Mouse (Mus musculus): ENCODE measurements around the gene Atp6v1f. TPM values are rescaled to one million over a fixed set of nuclear protein-coding genes. Genes with fewer than 3 reads are reported as not detected.

Atp6v1f gene
- polyA plus RNA-seq, 1 experiment from 2014 or later, result 294 TPM

GRCm38 (mm10) chr6:29434911-29435691 lies 32.4 kb upstream of the Atp6v1f start:
- WGBS, result 6% methylated on average over 13 of the region's 13 CpGs
- Histone ChIP-seq H3K27me3 (replicated peaks) (peaks cover 12% of the 10 kb centered on the region), H3K9me3 (no peaks in the 10 kb centered on the region), H3K4me1 (replicated peaks) (peaks cover 21% of the 10 kb centered on the region), H3K4me3 (replicated peaks) (peak overlapping the region; percentile 53), H3K36me3 (no peaks in the 10 kb centered on the region), H3K4me2 (replicated peaks) (peak overlapping the region; percentile 70), H3K9ac (peak overlapping the region; percentile 52), H3K27ac (peak overlapping the region; percentile 86)
- ATAC-seq, result peak; percentile 71

- peaks cover 12% of the 10 kb centered on the region for H3K27me3 ChIP-seq (replicated peaks)
- peak overlapping the region; percentile 70 for H3K4me2 ChIP-seq (replicated peaks)
- H3K4me3 ChIP-seq (replicated peaks), result peak overlapping the region; percentile 53
- WGBS, result 22% methylated on average over 6 of the region's 6 CpGs
- peak; percentile 63 for ATAC-seq
- H3K27ac ChIP-seq, result peak overlapping the region; percentile 86
- peak overlapping the region; percentile 52; the same call in 1 of the 2 replicates for H3K9ac ChIP-seq
- peaks cover 21% of the 10 kb centered on the region for H3K4me1 ChIP-seq (replicated peaks)
- H3K36me3 ChIP-seq, result 0 out of 2 replicates have a peak, but pooled peaks cover 3% of the 10 kb centered on the region
- H3K9me3 ChIP-seq, result no peaks in the 10 kb centered on the region
These were observed 31.5 kb upstream of the Atp6v1f start for GRCm38 (mm10) chr6:29435940-29436451.

GRCm38 (mm10) chr6:29436461-29436934 lies 31.0 kb upstream of the Atp6v1f start:
- Histone ChIP-seq H3K9ac (no peak overlapping the region), H3K4me3 (replicated peaks) (peak overlapping the region; percentile 53), H3K36me3 (0 out of 2 replicates have a peak, but pooled peaks cover 4% of the 10 kb centered on the region), H3K4me1 (replicated peaks) (peaks cover 21% of the 10 kb centered on the region), H3K4me2 (replicated peaks) (peak overlapping the region; percentile 70), H3K9me3 (no peaks in the 10 kb centered on the region), H3K27ac (peak overlapping the region; percentile 86), H3K27me3 (replicated peaks) (peaks cover 12% of the 10 kb centered on the region)
- ATAC-seq, result no peak
- 15% methylated on average over 11 of the region's 11 CpGs for WGBS

GRCm38 (mm10) chr6:29439251-29439650 lies 28.3 kb upstream of the Atp6v1f start:
- H3K27ac ChIP-seq, result no peak overlapping the region
- peaks cover under 1% of the 10 kb centered on the region; the same call in 1 of the 2 replicates for H3K27me3 ChIP-seq (replicated peaks)
- no peak overlapping the region for H3K9ac ChIP-seq
- no peak overlapping the region for H3K4me3 ChIP-seq (replicated peaks)
- WGBS, result 90% methylated on average over 4 of the region's 4 CpGs
- H3K36me3 ChIP-seq, result peaks cover 10% of the 10 kb centered on the region
- peaks cover 15% of the 10 kb centered on the region; the same call in 1 of the 2 replicates for H3K4me1 ChIP-seq (replicated peaks)
- no peak overlapping the region for H3K4me2 ChIP-seq (replicated peaks)
- no peak for ATAC-seq
- H3K9me3 ChIP-seq, result no peaks in the 10 kb centered on the region

GRCm38 (mm10) chr6:29439789-29440188 lies 27.7 kb upstream of the Atp6v1f start:
- peaks cover 15% of the 10 kb centered on the region; the same call in 1 of the 2 replicates for H3K4me1 ChIP-seq (replicated peaks)
- no peak overlapping the region for H3K4me3 ChIP-seq (replicated peaks)

GRCm38 (mm10) chr6:29444773-29445172 lies 22.7 kb upstream of the Atp6v1f start:
- H3K36me3 ChIP-seq, result peaks cover 19% of the 10 kb centered on the region
- no peak overlapping the region for H3K27ac ChIP-seq
- no peak overlapping the region for H3K4me3 ChIP-seq (replicated peaks)
- no peaks in the 10 kb centered on the region for H3K4me1 ChIP-seq (replicated peaks)
- 66% methylated on average over 11 of the region's 11 CpGs for WGBS
- no peak overlapping the region for H3K9ac ChIP-seq
- H3K4me2 ChIP-seq (replicated peaks), result no peak overlapping the region
- ATAC-seq, result no peak
- no peaks in the 10 kb centered on the region for H3K9me3 ChIP-seq
- H3K27me3 ChIP-seq (replicated peaks), result no peaks in the 10 kb centered on the region

More at GRCm38 (mm10) chr6:29439789-29440188, 27.7 kb upstream of the Atp6v1f start:
- no peak for ATAC-seq
- no peak overlapping the region for H3K4me2 ChIP-seq (replicated peaks)
- H3K27me3 ChIP-seq (replicated peaks), result no peaks in the 10 kb centered on the region
- WGBS, result 91% methylated on average over 6 of the region's 6 CpGs
- peaks cover 11% of the 10 kb centered on the region for H3K36me3 ChIP-seq
- H3K9ac ChIP-seq, result no peak overlapping the region
- no peak overlapping the region for H3K27ac ChIP-seq
- H3K9me3 ChIP-seq, result no peaks in the 10 kb centered on the region

GRCm38 (mm10) chr6:29445354-29445753 lies 22.2 kb upstream of the Atp6v1f start:
- no peaks in the 10 kb centered on the region for H3K27me3 ChIP-seq (replicated peaks)
- H3K4me2 ChIP-seq (replicated peaks), result no peak overlapping the region
- no peaks in the 10 kb centered on the region for H3K9me3 ChIP-seq
- WGBS, result 93% methylated on average over 7 of the region's 7 CpGs
- H3K4me3 ChIP-seq (replicated peaks), result no peak overlapping the region
- H3K36me3 ChIP-seq, result peaks cover 19% of the 10 kb centered on the region
- ATAC-seq, result no peak
- H3K4me1 ChIP-seq (replicated peaks), result no peaks in the 10 kb centered on the region
- no peak overlapping the region for H3K27ac ChIP-seq
- no peak overlapping the region for H3K9ac ChIP-seq

- Histone ChIP-seq H3K4me3 (replicated peaks) (no peak overlapping the region), H3K4me1 (replicated peaks) (no peaks in the 10 kb centered on the region), H3K27me3 (replicated peaks) (no peaks in the 10 kb centered on the region), H3K9ac (no peak overlapping the region), H3K9me3 (no peaks in the 10 kb centered on the region), H3K4me2 (replicated peaks) (no peak overlapping the region), H3K36me3 (peaks cover 14% of the 10 kb centered on the region), H3K27ac (no peak overlapping the region)
- WGBS, result 28% methylated on average over 4 of the region's 4 CpGs
- no peak for ATAC-seq
These were observed 17.7 kb upstream of the Atp6v1f start for GRCm38 (mm10) chr6:29449858-29450257.

GRCm38 (mm10) chr6:29450667-29451066 lies 16.9 kb upstream of the Atp6v1f start:
- H3K36me3 ChIP-seq, result peaks cover 17% of the 10 kb centered on the region

GRCm38 (mm10) chr6:29461502-29461901 lies 6.0 kb upstream of the Atp6v1f start:
- H3K4me1 ChIP-seq (replicated peaks), result no peaks in the 10 kb centered on the region
- no peak overlapping the region for H3K4me3 ChIP-seq (replicated peaks)
- no peaks in the 10 kb centered on the region for H3K9me3 ChIP-seq
- no peaks in the 10 kb centered on the region for H3K27me3 ChIP-seq (replicated peaks)
- H3K27ac ChIP-seq, result no peak overlapping the region
- 50% methylated on average over 7 of the region's 7 CpGs for WGBS
- ATAC-seq, result no peak
- H3K4me2 ChIP-seq (replicated peaks), result no peak overlapping the region
- peaks cover 8% of the 10 kb centered on the region; the same call in 1 of the 2 replicates for H3K36me3 ChIP-seq
- H3K9ac ChIP-seq, result no peak overlapping the region

More at GRCm38 (mm10) chr6:29450667-29451066, 16.9 kb upstream of the Atp6v1f start:
- no peak overlapping the region for H3K27ac ChIP-seq
- ATAC-seq, result no peak
- 93% methylated on average over 6 of the region's 6 CpGs for WGBS
- no peak overlapping the region for H3K4me2 ChIP-seq (replicated peaks)
- H3K9me3 ChIP-seq, result no peaks in the 10 kb centered on the region
- H3K4me3 ChIP-seq (replicated peaks), result no peak overlapping the region
- H3K9ac ChIP-seq, result no peak overlapping the region
- no peaks in the 10 kb centered on the region for H3K27me3 ChIP-seq (replicated peaks)
- no peaks in the 10 kb centered on the region for H3K4me1 ChIP-seq (replicated peaks)

GRCm38 (mm10) chr6:29463388-29463787 lies 4.1 kb upstream of the Atp6v1f start:
- no peak for ATAC-seq
- no peak overlapping the region for H3K4me2 ChIP-seq (replicated peaks)
- no peaks in the 10 kb centered on the region for H3K9me3 ChIP-seq
- H3K4me1 ChIP-seq (replicated peaks), result no peaks in the 10 kb centered on the region
- no peaks in the 10 kb centered on the region for H3K27me3 ChIP-seq (replicated peaks)
- 73% methylated on average over 3 of the region's 3 CpGs for WGBS
- H3K36me3 ChIP-seq, result no peaks in the 10 kb centered on the region; the same call in 1 of the 2 replicates
- H3K27ac ChIP-seq, result no peak overlapping the region
- H3K4me3 ChIP-seq (replicated peaks), result no peak overlapping the region
- no peak overlapping the region for H3K9ac ChIP-seq

- Histone ChIP-seq H3K9ac (0 out of 2 replicates have a peak overlapping the region, but pooled peaks have one; percentile 62), H3K27ac (no peak overlapping the region), H3K27me3 (replicated peaks) (no peaks in the 10 kb centered on the region), H3K4me2 (replicated peaks) (peak overlapping the region; percentile 67), H3K4me3 (replicated peaks) (peak overlapping the region; percentile 63), H3K4me1 (replicated peaks) (0 out of 2 replicates have a peak, but pooled peaks cover 2% of the 10 kb centered on the region), H3K36me3 (peaks cover 10% of the 10 kb centered on the region), H3K9me3 (no peaks in the 10 kb centered on the region)
- WGBS, result 73% methylated on average over 3 of the region's 3 CpGs
- ATAC-seq, result no peak
These were observed 1.3 kb downstream of the Atp6v1f start for GRCm38 (mm10) chr6:29468851-29469250.

Measured in intestine, embryonic 15.5 days (tissue).